Mouse (Mus musculus) cerebellum, adult 2 months (tissue): ENCODE measurements around the gene Tinagl1. TPM values are rescaled to one million over a fixed set of nuclear protein-coding genes. Genes with fewer than 3 reads are reported as not detected.

Experiments used
- DNase-seq, 2 experiments: peaks; one replicate each; pipeline ENCODE4 v3.0.0; 2021
- H3K27ac ChIP-seq: fragments of 200-500 bp; 2 replicates; pipeline ENCODE4 v1.5.1; 2012; ENCODE audit warnings: low read length, control low read depth, inconsistent platforms; ENCODE audit not compliant: insufficient read depth
- H3K27me3 ChIP-seq: fragments of 200-500 bp; 2 replicates; pipeline ENCODE4 v1.6.1; 2012; ENCODE audit warnings: inconsistent platforms, mild to moderate bottlenecking, low read length, moderate library complexity; ENCODE audit not compliant: control insufficient read depth, insufficient read depth
- H3K4me1 ChIP-seq: fragments of 200-500 bp; 2 replicates; pipeline ENCODE4 v1.6.1; 2011; ENCODE audit warnings: low read length; ENCODE audit not compliant: control insufficient read depth, insufficient read depth
- H3K4me3 ChIP-seq: fragments of 200-500 bp; replicated peaks from 2 replicates; pipeline ENCODE3; 2011; ENCODE audit warnings: mild to moderate bottlenecking, low read depth, low read length, control low read depth; ENCODE audit not compliant: insufficient read depth
- CTCF ChIP-seq: fragments of 200-500 bp; IDR thresholded peaks from 2 replicates; pipeline ENCODE4 v1.5.1; 2011; ENCODE audit warnings: low read depth, mild to moderate bottlenecking, control low read depth, low read length, moderate library complexity, borderline replicate concordance; ENCODE audit not compliant: insufficient read depth
- POLR2A ChIP-seq: fragments of 200-500 bp; IDR thresholded peaks from 2 replicates; pipeline ENCODE4 v1.6.1; 2011; ENCODE audit warnings: low read length, control low read depth, borderline replicate concordance; ENCODE audit not compliant: insufficient read depth
- WGBS: fragments of 180-500 bp; shearing (Covaris S2); methylation state at CpG from one replicate; pipeline ENCODE4 v1.1.7; 2018; 5-methylcytosine and 5-hydroxymethylcytosine counted together
- polyA plus RNA-seq: library from polyadenylated mRNA; depleted of rRNA; stranded (reverse); fragments of >200 nt; gene quantifications from 2 replicates; pipeline ENCODE4 v1.2.3, GENCODE M21; 2012

The Tinagl1 gene
- polyA plus RNA-seq, 1 experiment = 12.8 TPM

GRCm38 (mm10) chr4:130183879-130184278, 9.0 kb upstream of the Tinagl1 start:
- WGBS = 44% methylated on average over 5 of the region's 5 CpGs
- no peak overlapping the region for H3K4me3 ChIP-seq
- H3K4me1 ChIP-seq = peaks cover 7% of the 10 kb centered on the region
- no peaks in the 10 kb centered on the region for H3K27me3 ChIP-seq
- DNase-seq = no peak
- H3K27ac ChIP-seq = no peak overlapping the region
- TF ChIP-seq CTCF (no peak), POLR2A (no peak)

- 58% methylated on average over 13 of the region's 13 CpGs for WGBS
- H3K4me1 ChIP-seq = peaks cover 7% of the 10 kb centered on the region
- H3K27me3 ChIP-seq = no peaks in the 10 kb centered on the region
Measured at GRCm38 (mm10) chr4:130183023-130183422, 8.1 kb upstream of the Tinagl1 start.

DNA sequence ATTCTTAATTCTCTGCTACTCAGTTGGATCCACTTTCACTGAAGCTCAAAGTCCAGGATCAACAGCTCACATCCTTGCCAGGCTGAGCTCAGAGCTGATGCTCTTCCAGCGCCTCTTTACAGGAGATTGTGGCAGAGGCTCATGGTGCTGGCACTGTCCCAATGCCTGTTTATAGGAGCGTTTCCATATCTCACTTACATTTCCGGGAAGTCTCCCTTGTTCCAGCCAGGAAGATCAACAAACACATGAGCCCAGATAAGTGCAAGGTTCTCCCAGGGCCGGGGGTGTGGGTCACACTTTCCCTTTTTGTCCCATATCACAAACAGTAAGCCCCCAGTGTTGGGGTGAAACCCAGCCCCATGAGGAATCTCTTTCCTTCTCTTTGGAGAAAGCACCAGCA, 7.0 kb upstream of the Tinagl1 start:
- Histone ChIP-seq H3K4me3 (no peak overlapping the region), H3K27ac (no peak overlapping the region), H3K4me1 (peaks cover 7% of the 10 kb centered on the region), H3K27me3 (no peaks in the 10 kb centered on the region)
- TF ChIP-seq POLR2A (no peak), CTCF (no peak)
- DNase-seq = no peak
- WGBS = 49% methylated on average over 4 of the region's 4 CpGs

More at GRCm38 (mm10) chr4:130183023-130183422, 8.1 kb upstream of the Tinagl1 start:
- TF ChIP-seq POLR2A = no peak
- TF ChIP-seq CTCF = no peak
- no peak for DNase-seq
- no peak overlapping the region for H3K27ac ChIP-seq
- H3K4me3 ChIP-seq = no peak overlapping the region

- TF ChIP-seq CTCF = no peak
- no peak for TF ChIP-seq POLR2A
- no peak overlapping the region for H3K27ac ChIP-seq
- H3K27me3 ChIP-seq = no peaks in the 10 kb centered on the region
Measured at GRCm38 (mm10) chr4:130180909-130181602, 6.1 kb upstream of the Tinagl1 start.

DNA sequence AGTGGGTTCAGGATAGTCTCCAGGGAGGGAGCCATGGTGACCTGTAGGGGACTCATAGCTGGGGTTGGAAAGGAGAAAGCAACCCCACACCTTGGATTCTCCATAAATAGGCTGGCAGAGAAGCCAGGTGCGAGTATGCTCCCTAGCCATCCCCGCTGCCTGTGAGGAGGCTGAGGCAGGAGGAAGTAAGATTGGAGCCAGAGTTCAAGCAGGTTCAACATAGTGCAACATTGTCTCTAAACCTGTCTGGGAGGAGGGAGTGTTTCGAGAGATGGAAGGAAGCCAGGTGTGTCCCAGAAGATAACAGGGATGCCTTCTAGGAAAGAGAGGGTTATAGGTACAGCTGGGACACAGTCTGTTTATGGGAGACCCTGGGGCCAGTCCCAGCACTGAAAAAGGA, 5.0 kb upstream of the Tinagl1 start:
- 92% methylated on average over 3 of the region's 3 CpGs for WGBS
- DNase-seq = no peak
- no peaks in the 10 kb centered on the region for H3K27me3 ChIP-seq
- no peak overlapping the region for H3K4me3 ChIP-seq
- no peak overlapping the region for H3K27ac ChIP-seq
- TF ChIP-seq POLR2A = no peak
- TF ChIP-seq CTCF = no peak
- H3K4me1 ChIP-seq = peaks cover 8% of the 10 kb centered on the region

More at GRCm38 (mm10) chr4:130180909-130181602, 6.1 kb upstream of the Tinagl1 start:
- WGBS = 85% methylated on average over 7 of the region's 7 CpGs
- Histone ChIP-seq H3K4me3 (no peak overlapping the region), H3K4me1 (peaks cover 7% of the 10 kb centered on the region)
- DNase-seq = no peak

- peaks cover 12% of the 10 kb centered on the region for H3K4me1 ChIP-seq
- WGBS = 80% methylated on average over 7 of the region's 7 CpGs
- H3K4me3 ChIP-seq = no peak overlapping the region
- no peak overlapping the region for H3K27ac ChIP-seq
- TF ChIP-seq CTCF = no peak
- no peak for TF ChIP-seq POLR2A
- no peak for DNase-seq
- no peaks in the 10 kb centered on the region for H3K27me3 ChIP-seq
Measured at GRCm38 (mm10) chr4:130177536-130177935, 2.6 kb upstream of the Tinagl1 start.

GRCm38 (mm10) chr4:130177087-130177486, 2.2 kb upstream of the Tinagl1 start:
- DNase-seq = no peak
- H3K4me3 ChIP-seq = no peak overlapping the region
- H3K4me1 ChIP-seq = peaks cover 12% of the 10 kb centered on the region
- no peak for TF ChIP-seq POLR2A
- TF ChIP-seq CTCF = no peak
- H3K27ac ChIP-seq = no peak overlapping the region
- 53% methylated on average over 4 of the region's 4 CpGs for WGBS
- H3K27me3 ChIP-seq = no peaks in the 10 kb centered on the region

DNA sequence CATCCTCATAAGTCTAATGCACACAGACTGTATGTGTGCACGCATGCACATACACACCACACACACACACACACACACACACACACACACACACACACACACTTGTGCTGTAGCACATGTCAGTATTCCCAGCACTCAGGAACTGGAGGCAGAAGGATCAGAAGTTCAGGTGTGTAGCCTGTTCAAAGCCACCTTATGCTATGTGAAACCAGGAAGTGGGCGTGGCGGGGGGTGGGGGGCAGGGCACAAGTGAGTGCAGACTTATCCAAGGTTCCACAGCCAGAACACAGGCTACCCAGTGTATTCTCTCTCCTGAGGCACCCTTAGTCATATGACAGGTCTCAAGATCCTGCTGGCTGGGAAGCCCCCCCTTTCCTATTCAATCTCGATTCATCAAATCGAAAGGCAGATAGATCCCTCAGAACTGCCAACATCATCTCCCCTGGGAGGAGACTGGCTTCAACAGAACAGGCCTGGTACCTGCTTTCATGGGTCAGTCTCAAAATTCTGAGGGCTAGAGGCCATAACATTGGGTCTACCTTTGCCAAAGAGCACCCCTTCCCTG, 1.3 kb upstream of the Tinagl1 start:
- DNase-seq = no peak
- TF ChIP-seq POLR2A (no peak), CTCF (no peak)
- peaks cover 12% of the 10 kb centered on the region for H3K4me1 ChIP-seq
- no peaks in the 10 kb centered on the region for H3K27me3 ChIP-seq
- no peak overlapping the region for H3K27ac ChIP-seq
- H3K4me3 ChIP-seq = no peak overlapping the region
- WGBS = 81% methylated on average over 5 of the region's 5 CpGs
